Mouse (Mus musculus): ENCODE data around the gene Nyap2. TPM values are rescaled to one million over a fixed set of nuclear protein-coding genes. Genes with fewer than 3 reads are reported as not detected.

Nyap2 gene
- total RNA-seq (2023), result not detected

GRCm38 (mm10) chr1:81076831-81077664 is at the start of gene Nyap2:
Nyap2 (plus strand) TSS chr1:81076950.

All from T-cell, adult 66 days (primary cell).